Mouse (Mus musculus): ENCODE results near the gene Mamdc2.

GRCm38 (mm10) chr19:23357253-23357652, 91.0 kb downstream of the Mamdc2 start:
- TF ChIP-seq CTCF (IDR thresholded peaks at IDR 0.05; ENCODE audit: control insufficient read depth, insufficient read depth, insufficient replicate concordance, low read depth, low read length): no peak
- TF ChIP-seq POLR2A (IDR thresholded peaks at IDR 0.05; ENCODE audit: control insufficient read depth, low read depth, low read length): no peak
